In the genomic region with DNA sequence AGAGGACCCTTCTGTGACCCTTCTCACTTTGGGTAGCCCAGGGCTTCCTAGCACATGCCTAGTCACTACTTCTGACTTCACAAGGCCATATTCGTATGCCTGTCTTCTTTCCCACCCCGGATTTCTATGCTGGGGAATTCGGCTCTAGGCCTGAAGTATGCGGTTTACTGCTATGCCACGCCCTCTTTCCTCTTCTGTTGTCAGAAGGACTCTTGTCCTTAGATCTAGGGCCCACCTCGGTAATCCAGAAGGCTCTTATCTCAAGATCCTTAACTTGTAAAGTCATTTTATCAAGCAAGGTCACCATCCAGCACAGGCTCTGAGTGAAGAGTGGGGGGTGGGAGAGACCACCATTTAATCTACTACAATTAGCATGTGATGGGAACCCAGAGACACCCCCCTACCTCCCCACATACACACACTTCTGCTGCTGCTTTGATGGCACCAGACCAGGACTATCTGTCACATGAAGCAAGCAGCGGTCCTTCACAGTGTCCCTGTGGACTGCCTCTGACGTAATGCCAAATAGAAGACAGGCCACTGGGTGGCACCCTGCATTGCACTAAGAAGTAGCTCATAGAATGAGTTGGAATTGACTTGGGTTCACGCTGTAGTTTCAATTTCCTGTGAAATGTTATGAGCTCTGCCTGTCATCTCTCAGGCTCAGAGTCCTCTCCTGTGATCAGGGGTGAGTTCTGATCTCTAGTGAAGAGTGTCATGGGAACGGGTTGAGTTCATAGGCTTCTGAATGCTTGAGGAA, we compare ENCODE assay signal across 8 mouse cellular contexts. TPM values are rescaled to one million over a fixed set of nuclear protein-coding genes. Genes with fewer than 3 reads are reported as not detected.
DNase-seq lines count a peak whose midpoint lies in the region; ATAC-seq and TF ChIP-seq lines count a peak whose summit lies in the region.

No protein-coding gene starts in this region.

- POLR2A ChIA-PET in Patski (lab: Charles Lee) = interaction anchor here (0.6 kb wide), 1 partner anchor 16 kb away, joined by 7 read pairs; no protein-coding TSS in a partner anchor

- ATAC-seq in hindbrain, embryonic 14.5 days (ENCODE audit: low FRiP score) = no peak
- no peak for ATAC-seq in hindbrain, embryonic 16.5 days
- no peak for ATAC-seq in Patski
- 0 out of 2 replicates have a peak, but pooled peaks have one; percentile 19 for ATAC-seq in liver, embryonic 15.5 days (ENCODE audit: insufficient read depth)

- no peak overlapping the region for H3K9ac ChIP-seq in hindbrain, embryonic 14.5 days
- H3K9ac ChIP-seq in hindbrain, embryonic 16.5 days (ENCODE audit: low read depth, low read length) = no peak overlapping the region
- H3K9ac ChIP-seq in liver, embryonic 15.5 days = no peak overlapping the region

- DNase-seq in hindbrain, embryonic 14.5 days (ENCODE audit: low spot score) = peak; percentile 50
- DNase-seq in Patski (ENCODE audit: low read depth, low spot score) = no peak
- DNase-seq in heart, adult 9 months (ENCODE audit: low spot score in 2 of 2) = peak; percentile 46 to 71
- no peak for DNase-seq in natural killer cell, adult 2 months (ENCODE audit: low spot score in 2 of 2)
- no peak for DNase-seq in spleen, adult 12 weeks (ENCODE audit: low spot score)
- no peak for DNase-seq in frontal cortex, postnatal 10 days (ENCODE audit: low spot score in 2 of 2)

- no peaks in the 10 kb centered on the region for H3K36me3 ChIP-seq in hindbrain, embryonic 14.5 days (replicated peaks; ENCODE audit: control insufficient read depth, insufficient read depth)
- no peaks in the 10 kb centered on the region for H3K36me3 ChIP-seq in hindbrain, embryonic 16.5 days (ENCODE audit: control insufficient read depth, insufficient read depth, low read length)
- H3K36me3 ChIP-seq in liver, embryonic 15.5 days (replicated peaks) = no peaks in the 10 kb centered on the region

- H3K4me1 ChIP-seq in hindbrain, embryonic 14.5 days (replicated peaks; ENCODE audit: control insufficient read depth, insufficient read depth, low read length) = no peaks in the 10 kb centered on the region
- peaks cover 4% of the 10 kb centered on the region; the same call in 1 of the 2 replicates for H3K4me1 ChIP-seq in hindbrain, embryonic 16.5 days (ENCODE audit: control insufficient read depth, insufficient read depth, low read depth, low read length)
- peaks cover 12% of the 10 kb centered on the region for H3K4me1 ChIP-seq in liver, embryonic 15.5 days (replicated peaks)

- H3K27me3 ChIP-seq in hindbrain, embryonic 14.5 days (ENCODE audit: control insufficient read depth, insufficient read depth, low read length) = no peaks in the 10 kb centered on the region
- H3K27me3 ChIP-seq in hindbrain, embryonic 16.5 days (replicated peaks; ENCODE audit: control insufficient read depth, insufficient read depth, low read length) = no peaks in the 10 kb centered on the region
- no peaks in the 10 kb centered on the region for H3K27me3 ChIP-seq in Patski
- H3K27me3 ChIP-seq in liver, embryonic 15.5 days = no peaks in the 10 kb centered on the region

- H3K9me3 ChIP-seq in hindbrain, embryonic 14.5 days (ENCODE audit: control insufficient read depth, low read length) = no peaks in the 10 kb centered on the region
- H3K9me3 ChIP-seq in hindbrain, embryonic 16.5 days (ENCODE audit: control insufficient read depth, low read length) = no peaks in the 10 kb centered on the region
- H3K9me3 ChIP-seq in liver, embryonic 15.5 days (replicated peaks) = no peaks in the 10 kb centered on the region

- CTCF ChIA-PET in Patski (lab: Charles Lee) = interaction anchor here (0.6 to 1.7 kb wide), 3 partner anchors 10 to 69 kb away, joined by 3 to 13 read pairs (median 3); no protein-coding TSS in a partner anchor

- in situ Hi-C loops in Patski (cut with MboI; ENCODE audit: low pct_unique_long_range_greater_than_20kb) = no loop called here

- no peak overlapping the region for H3K4me3 ChIP-seq in hindbrain, embryonic 14.5 days (replicated peaks; ENCODE audit: low read length)
- H3K4me3 ChIP-seq in hindbrain, embryonic 16.5 days (ENCODE audit: low read length) = no peak overlapping the region
- no peak overlapping the region for H3K4me3 ChIP-seq in liver, embryonic 15.5 days (replicated peaks)

- 84% methylated on average over 10 of the region's 10 CpGs for WGBS in hindbrain, embryonic 14.5 days
- WGBS in hindbrain, embryonic 16.5 days = 77% methylated on average over 10 of the region's 10 CpGs
- 54% methylated on average over 10 of the region's 10 CpGs for WGBS in liver, embryonic 15.5 days (ENCODE audit: insufficient replicate concordance)

- H3K27ac ChIP-seq in hindbrain, embryonic 14.5 days = no peak overlapping the region
- H3K27ac ChIP-seq in hindbrain, embryonic 16.5 days (ENCODE audit: low read depth, low read length) = no peak overlapping the region
- H3K27ac ChIP-seq in liver, embryonic 15.5 days (replicated peaks) = no peak overlapping the region

- TF ChIP-seq CTCF in Patski (IDR thresholded peaks at IDR 0.05) = peak; percentile 35

- no peak overlapping the region for H3K4me2 ChIP-seq in hindbrain, embryonic 14.5 days (replicated peaks)
- no peak overlapping the region for H3K4me2 ChIP-seq in hindbrain, embryonic 16.5 days (ENCODE audit: low read length)
- no peak overlapping the region for H3K4me2 ChIP-seq in liver, embryonic 15.5 days

RNA-seq across cellular contexts. Expression of gene Itgb3bp, which starts 12.2 kb away (rescaled TPM):
- polyA plus RNA-seq in hindbrain, embryonic 14.5 days (2014; fragmentation: Nextera tagmentation; extraction: Ambion mirVana) = 12.4 and 15.1 TPM in 2 replicates
- 12.1 and 14.0 TPM in 2 replicates for polyA plus RNA-seq in hindbrain, embryonic 16.5 days (2015; fragmentation: Nextera tagmentation; extraction: Ambion mirVana)
- 4.3 TPM for polyA plus RNA-seq in Patski (2021)
- polyA plus RNA-seq in liver, embryonic 15.5 days (2015; fragmentation: Nextera tagmentation; extraction: Ambion mirVana) = 13.1 and 13.7 TPM in 2 replicates

RNA-seq across cellular contexts. Expression of gene Pgm1, which starts 12.6 kb away (rescaled TPM):
- 82.7 and 99.8 TPM in 2 replicates for polyA plus RNA-seq in hindbrain, embryonic 14.5 days (2014; fragmentation: Nextera tagmentation; extraction: Ambion mirVana)
- 108 and 119 TPM in 2 replicates for polyA plus RNA-seq in hindbrain, embryonic 16.5 days (2015; fragmentation: Nextera tagmentation; extraction: Ambion mirVana)
- polyA plus RNA-seq in Patski (2021) = 74.9 TPM
- polyA plus RNA-seq in liver, embryonic 15.5 days (2015; fragmentation: Nextera tagmentation; extraction: Ambion mirVana) = 104 and 146 TPM in 2 replicates

Comparison
In these comparisons a context has a peak if more than half of its experiments do, and no peak if none do; other contexts are left out.
1. DNase-seq: peak in hindbrain, embryonic 14.5 days (single experiment) and heart, adult 9 months (2 of 2); none in Patski (single experiment), natural killer cell, adult 2 months (0 of 2), spleen, adult 12 weeks (single experiment) and frontal cortex, postnatal 10 days (0 of 2).